Mouse (Mus musculus) adrenal gland, postnatal 25 days (tissue): ENCODE results near the gene Cacna1d. TPM values are rescaled to one million over a fixed set of nuclear protein-coding genes. Genes with fewer than 3 reads are reported as not detected.

Experiments used
- DNase-seq: peaks from one replicate; pipeline ENCODE4 v3.0.0; 2021; ENCODE audit warnings: mixed read lengths
- total RNA-seq: library from RNA; stranded (reverse); gene quantifications from 2 replicates; pipeline ENCODE4 v1.2.3, GENCODE M21; 2021

Gene Cacna1d
- total RNA-seq, 1 experiment from 2014 or later: 17.1 TPM

DNA sequence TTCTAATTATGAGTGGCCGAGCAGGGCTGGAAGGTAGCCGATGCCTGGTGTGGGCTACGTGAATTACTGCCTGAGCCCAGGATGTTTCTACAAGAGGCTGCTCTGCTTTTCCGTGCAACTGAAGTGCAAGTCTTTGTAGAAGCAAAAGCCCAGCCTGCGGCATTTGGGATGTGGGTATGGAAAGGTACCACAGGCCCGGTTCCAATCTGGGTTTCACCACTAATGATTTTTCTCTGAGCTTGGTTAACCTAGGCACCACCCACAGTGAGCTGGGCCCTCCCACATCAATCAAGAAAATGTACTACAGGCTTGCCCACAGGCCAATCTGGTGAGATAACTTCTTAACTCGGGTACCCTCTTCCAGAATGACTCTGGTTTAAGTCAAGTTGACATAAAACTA is 163.8 kb downstream of the Cacna1d start:
- DNase-seq: no peak

DNA sequence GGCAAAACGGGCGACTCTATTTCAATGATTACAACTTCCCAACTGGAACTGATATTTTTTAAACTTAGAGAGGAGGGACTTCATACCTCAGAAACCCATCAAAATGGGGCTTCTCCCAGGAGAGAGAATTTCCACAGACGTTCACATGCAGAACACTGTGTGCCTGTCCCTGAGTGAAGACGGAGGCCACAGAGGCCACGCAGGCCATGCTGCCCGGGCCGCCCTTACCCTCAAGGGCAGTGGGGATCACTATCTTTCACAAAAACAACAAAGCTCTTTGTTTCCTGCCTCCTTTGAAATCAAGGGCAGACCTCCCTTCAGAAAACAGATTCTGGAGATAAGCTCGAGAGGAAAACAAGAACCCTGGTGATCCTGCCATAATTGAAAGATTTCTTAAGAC is 164.2 kb downstream of the Cacna1d start:
- DNase-seq: peak; percentile 18

DNA sequence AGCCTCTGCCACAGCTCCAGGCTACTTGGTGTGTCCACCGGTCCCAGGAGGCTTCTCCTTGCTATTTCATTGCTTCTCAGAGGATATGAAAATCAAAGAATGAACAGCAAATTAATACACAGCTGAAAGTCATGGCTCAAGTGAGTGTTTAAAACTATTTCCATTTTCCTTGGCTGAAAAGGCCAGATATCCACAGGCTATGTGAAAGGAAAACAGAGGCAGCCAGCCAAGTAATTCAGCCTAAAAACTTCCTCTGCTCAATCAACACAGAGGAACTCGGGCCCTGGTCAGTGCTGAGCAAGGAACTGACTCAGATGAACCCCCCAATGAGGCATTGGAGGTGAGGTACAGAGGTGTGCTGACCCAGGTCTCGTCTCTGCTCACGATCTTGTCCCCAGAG is 165.0 kb downstream of the Cacna1d start:
- no peak for DNase-seq

DNA sequence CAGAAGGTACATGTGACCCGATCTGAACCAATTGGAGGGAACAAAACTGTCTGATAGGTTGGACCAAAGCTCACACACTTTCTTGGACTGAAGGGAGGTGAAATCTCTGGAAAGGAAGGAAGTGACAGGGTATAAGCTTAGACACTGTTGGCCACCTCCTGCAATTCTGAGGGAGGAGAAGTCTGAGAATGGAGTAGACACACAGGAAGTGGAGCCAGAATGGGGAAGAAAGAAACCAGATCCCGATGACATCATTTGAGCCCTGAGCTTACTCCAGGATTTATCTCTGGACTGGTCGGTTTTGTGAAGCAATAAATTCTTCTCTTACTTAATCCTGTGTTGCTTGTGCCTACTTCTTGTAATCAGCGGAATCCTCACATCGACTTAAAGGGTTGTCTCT is 166.3 kb downstream of the Cacna1d start:
- no peak for DNase-seq

DNA sequence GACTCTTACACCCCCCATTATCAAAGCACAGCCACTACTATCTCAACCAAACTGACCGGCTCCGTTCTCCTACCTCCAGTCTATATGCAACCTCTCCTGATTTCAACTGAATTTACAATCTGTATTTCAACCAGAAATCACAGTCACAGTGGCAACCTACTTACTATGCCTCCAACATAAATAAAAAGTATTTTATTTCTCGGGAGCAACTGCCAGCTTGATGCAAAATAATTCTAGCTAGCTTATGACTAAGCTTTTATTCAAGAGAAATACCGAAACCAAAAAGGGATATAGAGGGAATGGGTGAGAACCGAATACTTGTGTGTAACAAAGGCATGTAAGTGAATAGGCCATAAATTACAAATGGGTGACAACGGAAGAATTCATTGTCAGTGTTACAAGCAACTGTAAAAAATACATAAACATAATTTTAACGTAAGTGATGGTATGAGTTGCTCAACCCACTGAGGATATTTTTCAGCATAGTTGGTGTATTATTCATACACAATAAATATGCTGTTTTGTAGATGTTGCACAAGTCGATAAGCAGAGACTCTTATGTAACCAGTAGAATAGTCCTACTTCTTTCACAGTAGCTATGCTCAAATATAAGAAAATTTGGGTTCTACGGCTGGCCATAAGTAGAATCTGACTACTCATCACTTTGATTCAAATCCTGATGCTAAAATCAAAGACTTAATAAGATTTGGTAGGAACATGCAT is 172.4 kb downstream of the Cacna1d start:
- no peak for DNase-seq

DNA sequence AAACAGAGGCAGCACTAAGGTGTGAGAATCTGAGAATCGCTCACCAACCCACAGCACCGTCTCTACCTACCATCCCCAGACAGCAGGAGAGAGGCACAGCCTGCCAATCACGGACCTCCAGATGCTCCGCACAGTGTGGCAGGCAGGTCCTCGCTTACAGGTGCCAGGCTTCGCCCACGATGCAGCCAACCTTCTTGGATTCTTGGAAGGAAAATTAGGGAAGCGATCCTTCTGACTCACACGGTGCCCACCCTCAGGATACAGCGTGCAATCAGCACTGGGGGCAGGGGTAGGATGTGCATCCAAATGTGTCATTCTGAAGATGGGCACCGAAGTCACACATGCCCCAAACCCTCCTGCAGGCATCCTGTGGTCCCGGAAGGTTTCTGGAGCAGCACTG is 173.0 kb downstream of the Cacna1d start:
- no peak for DNase-seq

DNA sequence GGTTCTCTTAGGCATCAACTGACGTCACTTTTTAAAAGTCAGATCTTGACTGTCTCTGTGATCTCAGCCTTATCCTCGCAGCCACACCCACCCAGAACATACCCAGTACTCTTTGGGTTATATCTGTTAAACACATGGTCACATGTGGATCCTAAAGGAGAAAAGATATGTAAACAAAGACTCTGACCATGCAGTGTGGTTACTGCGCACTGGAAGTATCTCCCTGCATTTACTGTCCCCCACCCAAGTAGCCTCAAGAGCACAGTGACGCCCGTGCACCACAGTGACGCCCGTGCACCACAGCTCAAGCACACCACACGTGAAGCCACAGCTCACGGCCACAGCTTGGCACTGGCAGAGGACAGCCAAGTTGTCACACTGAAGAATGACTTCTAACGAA is 173.6 kb downstream of the Cacna1d start:
- peak; percentile 24 for DNase-seq

DNA sequence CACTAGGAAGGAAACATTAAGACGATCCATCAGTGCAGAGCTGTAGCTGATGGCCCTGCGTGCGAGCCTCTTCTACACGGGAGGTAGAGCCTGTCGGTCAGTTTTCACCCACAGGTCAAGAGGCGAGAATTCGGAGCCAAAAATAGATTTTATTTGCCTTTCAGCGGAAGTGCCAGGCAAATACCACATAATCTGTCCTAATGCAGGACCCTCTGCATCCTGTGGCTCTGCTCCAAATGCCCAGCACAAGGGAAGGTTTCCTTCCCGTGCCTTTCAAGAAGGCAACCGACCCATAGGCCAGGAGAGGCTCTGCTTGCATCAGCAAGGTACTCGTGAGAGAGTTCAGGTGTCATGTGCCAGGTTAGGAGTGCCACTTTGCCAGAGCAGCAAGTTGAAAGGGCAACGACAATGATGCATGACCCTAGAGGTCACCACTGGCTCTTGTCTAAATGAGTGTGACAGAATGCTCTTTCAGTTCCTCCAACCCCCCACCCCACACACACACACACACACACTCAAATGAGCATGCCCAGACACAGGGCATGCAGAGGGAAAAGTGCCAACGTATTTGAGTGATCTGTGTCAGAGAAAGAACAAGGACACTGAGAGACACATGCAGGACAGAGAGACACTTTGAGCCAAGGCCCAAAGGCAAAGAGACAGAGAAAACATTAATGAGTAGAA is 179.9 kb downstream of the Cacna1d start:
- no peak for DNase-seq

DNA sequence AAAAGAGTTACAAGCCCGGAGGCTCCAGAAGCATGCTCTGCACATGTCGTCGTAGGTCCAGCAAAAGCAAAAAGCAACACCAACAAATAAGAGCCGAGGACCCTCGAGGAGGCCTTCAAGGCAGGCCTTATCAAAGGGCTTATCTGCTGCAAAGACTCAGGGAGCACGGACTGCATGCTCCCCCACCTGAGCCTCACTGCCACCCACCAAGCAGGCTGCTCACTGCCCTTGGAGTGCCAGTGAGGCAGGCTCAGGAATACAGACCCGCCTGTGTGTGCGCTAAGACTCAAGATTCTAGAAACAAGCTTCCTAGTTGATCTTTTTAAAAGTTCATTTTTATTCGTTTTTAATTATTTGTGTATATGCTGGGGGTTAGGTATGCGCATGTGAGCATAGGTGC is 181.0 kb downstream of the Cacna1d start:
- no peak for DNase-seq

DNA sequence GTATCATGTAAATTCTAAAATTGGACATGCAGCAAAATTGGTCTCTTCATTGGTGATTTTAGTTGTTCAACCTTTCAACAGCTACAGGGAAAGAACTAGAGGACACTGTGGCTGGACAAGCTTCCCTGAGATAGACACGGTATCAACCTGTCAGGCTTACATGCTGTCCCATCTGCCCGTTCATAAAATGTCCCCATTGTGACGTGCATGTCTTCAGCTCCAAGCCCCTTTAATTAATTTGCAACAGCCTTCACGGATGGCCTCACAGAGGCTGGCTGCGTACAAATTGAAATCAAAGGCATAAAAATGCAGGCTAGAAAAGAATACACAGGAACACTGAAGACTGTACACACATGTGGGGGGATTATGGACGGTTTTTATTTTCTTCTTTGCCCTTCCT is 185.0 kb downstream of the Cacna1d start:
- DNase-seq: no peak

DNA sequence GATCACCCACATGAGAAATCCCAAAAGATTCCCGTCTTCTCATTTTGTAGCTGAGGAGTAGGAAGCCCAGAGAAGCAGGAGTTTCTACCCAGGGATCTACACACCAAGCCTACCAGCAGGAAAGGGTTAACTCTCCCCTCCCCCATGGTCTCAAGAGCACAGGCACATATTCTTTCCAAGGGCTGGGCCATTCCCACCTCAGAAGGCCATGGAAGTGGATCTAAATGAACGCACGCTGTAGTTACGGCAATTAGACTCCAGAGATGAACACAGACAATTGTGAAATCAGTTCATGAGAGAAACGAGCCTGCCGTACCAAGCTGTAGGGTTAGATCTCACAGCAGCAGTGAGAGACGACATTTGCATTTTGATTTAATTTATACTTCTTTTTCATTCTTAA is 191.3 kb downstream of the Cacna1d start:
- DNase-seq: no peak

DNA sequence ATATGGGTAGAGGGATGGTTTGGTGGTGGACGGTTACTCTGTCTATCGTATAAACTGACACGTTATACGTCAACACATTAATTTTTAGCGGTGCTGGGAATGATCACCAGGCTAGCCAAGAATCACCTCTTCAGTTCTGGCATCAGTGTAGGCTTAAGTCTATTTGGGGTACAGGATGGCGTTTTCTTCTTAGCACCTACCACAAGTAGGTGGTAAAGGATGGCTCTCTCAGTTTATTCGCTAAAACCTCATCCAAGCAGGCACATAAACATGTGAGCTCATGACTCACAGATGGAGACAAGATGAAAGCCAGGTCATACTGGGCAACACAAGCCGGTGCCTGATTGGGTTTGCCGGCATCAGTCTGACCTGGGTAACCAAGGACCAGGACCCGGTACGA is 193.8 kb downstream of the Cacna1d start:
- no peak for DNase-seq

DNA sequence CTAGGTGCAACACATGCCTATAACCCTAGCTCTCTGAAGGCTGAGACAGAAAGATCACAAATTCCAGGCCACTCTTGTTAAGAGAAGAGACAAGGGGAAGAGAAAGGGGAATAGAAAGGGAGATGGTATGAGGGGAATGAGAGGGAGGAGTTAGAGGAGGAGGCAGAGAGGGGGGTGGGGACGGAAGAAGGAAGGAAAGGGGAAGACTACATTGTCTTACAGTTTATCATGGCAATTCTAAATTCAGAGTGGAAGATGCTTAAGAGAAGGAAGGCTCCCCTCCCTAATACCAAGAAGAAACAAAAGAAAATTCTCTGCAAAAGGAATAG is 199.2 kb downstream of the Cacna1d start:
- no peak for DNase-seq

DNA sequence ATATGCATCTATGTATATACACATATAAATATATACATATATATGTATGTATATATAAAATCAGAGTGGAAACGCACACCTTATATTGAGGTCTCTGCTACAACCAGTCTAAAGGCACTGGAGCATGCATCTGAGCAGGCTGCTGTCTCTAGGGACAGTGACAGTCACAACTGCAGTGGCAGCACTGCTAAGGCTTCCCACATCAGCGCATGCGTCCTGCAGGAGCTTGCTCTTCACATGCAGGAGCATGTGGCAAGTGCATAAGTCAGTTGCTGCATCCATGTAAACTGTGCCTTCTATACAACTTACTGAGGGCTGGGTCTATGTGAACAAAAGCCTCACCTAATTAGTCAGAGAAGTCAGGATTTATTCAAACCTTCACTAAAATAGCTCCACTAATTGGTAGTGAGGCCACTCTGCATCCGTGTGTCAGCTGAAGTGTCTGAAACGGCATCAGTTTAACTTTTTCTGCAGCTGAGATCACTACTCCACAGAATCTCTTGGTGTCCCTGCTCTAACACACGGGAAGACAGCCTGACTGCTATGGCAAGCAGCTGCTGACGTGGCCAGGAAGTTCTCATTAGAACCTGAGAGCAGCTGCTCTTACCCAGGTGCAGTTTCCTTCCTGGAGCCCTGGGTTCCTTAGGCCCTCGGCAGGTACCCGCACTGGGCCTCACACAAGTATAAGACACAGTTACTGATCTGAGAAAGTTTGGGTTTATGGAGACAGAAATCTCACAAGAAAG is 199.7 kb downstream of the Cacna1d start:
- no peak for DNase-seq

DNA sequence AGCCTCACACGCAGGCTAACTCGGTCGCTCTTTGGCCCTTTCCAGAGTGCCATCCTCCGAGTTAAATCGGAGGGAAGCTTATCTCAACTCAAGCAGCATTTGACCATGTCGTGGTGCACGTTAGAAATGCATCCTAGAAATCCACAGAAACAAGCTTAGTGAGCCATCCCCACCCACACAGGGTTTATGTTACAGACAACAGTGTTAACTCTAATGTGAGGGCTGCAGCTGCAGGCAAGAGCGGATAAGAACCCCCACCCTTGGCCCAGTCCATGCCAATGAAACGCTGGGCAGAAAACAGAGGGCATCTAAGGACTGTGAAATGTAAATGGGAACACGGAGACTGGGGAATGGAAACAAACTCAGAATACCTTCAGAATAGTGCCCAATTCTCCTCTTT is 206.8 kb downstream of the Cacna1d start:
- DNase-seq: no peak

DNA sequence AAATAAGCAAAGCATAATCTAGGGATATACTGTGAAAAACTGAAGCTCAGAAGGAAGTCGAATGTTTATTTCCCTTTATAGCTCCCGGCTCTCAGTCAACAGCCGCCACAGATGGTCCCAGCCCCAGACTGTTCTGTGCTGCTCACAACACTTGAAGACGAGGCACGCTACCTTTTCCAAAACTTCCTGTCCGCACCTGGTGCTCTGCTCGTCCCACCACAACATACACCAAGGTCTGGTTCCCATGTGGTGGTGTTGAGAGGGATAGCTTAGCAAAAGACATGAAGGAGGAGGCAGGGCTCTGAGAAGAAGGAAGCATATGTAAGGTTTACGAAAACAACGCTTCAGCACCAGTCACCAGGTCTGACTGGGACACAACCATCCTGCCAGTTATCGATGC is 207.2 kb downstream of the Cacna1d start:
- DNase-seq: no peak

DNA sequence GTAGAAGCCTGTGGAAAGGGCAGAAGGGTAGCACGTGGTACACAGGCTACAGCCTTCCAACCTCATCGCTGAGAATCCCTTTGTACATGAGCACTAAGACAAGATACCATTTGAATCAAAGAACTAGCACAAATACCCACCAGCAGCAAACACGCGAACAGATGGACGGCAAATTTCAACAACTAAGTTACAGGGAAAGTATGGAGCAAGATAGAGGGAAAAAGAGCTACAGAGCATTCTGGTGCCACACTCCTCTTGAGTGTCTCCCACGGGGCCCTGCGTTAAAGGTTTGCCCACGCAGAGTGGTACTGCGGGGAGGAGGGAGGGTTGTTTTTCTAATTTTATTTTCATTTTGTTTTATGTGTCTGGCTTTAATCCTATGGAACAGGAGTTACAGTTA is 215.7 kb downstream of the Cacna1d start:
- DNase-seq: no peak

DNA sequence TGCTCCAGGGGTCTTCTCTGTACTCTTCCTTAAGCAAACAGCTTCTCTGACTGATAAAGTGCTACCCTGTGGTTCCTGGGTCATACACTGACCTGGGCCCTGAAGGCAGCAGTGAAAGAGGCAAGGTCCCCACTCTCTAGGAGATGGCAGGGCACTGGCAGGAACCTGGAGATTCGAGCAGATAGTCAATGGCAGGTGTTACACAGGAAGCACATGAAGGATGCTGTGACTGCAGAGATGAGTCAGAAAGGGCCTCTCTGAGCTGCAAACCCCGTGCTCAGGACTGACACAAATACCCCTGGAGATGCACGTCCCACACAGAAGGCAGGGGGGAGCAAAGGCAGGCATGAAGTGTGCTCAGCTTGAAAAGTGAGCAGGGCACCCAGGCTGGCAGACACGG is 218.3 kb downstream of the Cacna1d start:
- DNase-seq: no peak

DNA sequence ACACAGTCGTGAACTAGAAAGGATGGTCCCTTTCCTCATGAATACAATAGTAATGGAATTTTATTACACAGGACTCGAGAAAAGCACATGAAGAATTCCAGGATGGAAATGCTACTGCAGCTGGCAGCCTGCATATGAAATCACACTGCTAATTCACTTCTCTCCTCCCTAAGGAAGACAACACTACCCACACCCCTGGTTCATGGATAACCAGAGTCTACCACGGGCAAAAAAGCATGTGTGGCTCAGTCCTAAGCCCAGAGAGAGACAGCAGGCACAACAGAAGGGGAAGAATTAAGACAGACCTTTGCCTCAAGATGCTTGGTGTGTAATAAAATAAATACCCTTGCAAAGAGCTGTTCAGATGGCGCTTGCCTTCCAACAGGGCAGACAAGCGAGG is 218.7 kb downstream of the Cacna1d start:
- DNase-seq: no peak

DNA sequence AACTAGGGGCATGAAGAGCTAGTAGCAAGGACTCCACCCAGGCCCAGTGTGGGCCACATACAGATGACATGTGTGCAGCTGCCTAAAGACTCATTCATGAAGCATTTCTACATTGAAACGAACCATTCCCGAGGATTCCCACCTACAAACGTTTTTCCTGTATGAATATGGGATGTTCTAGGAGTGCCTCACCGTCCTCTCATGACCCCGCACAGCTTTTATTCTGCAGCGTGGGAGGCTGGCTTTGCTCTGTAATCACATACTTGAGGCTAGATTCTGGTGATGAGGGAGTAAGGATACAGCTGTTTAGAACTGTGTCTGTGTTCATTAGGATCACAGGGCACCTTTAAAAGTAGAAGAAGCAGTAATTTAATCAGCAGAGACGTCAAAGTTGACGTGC is 219.4 kb downstream of the Cacna1d start:
- no peak for DNase-seq

DNA sequence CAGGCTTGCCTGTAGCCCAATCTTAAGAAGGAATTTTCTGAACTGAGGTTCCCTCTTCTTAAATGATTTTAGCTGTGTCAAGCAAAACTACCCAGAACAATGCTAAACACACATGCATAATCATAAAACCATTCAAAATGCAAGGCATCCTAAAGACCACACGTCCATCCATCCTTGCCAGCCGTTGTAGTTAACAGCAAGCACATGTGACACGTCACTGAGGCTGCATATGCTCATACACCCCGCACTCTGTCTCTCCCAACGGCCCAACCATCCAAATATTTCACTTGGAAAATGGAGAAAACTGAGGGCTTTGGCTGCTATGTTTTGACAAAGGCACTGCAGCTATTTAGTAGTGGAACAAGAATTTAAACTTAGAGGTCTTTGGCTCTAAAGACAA is 220.9 kb downstream of the Cacna1d start:
- no peak for DNase-seq

DNA sequence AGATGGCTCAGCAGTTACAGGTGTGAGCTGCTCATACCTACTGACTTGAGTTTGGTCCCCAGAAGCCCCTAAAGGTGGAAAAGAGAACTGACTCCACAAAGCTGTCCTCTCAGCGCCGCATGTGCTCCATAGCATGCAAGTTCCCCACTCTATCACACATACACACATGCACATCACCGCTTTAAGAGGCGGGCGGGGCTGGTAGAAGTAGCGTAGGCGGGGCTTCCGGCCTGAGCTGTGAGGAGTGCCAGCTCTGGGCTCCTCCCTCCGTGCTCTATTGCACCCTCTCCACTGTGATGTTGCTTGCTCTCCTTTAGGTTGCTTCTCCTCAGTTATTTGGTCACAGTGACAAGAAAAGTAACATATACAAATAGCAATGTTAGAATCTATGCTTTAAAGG is 225.5 kb downstream of the Cacna1d start:
- DNase-seq: no peak

DNA sequence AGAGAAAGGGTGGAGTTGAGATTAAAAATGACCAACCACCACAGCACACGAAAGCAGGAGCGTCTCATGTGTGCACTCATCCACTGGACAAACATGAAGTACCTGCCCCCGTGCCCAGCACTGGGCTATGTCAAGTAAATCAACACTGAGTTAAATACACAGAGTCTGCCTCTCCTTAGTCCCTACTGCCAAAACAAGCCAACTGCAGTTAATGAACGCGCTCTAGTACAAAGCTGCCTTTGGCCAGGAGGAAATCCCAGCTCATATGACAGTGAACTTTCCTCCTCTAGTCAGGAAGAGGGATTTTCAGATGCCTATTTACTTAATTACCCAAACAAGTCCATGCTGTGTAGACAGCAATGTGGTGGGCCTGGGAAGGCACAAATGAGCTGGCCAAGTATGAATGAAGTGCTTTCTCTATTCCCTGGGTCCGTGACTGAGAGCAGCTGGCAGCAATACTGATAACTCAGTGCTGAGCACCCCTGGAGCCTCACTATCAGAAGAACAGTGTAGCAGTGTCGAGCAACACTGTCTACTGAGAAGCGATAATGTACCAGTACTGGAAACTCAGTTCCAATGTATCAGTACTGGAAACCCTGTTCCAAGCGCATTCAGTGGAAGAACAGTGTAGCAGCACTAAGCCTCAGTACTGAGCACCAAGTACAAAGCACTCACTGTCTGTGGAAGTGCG is 229.5 kb downstream of the Cacna1d start:
- DNase-seq: no peak
